Mouse (Mus musculus) small intestine, adult 2 months (tissue): ENCODE measurements around the gene A630076J17Rik.

Experiments used
- CTCF ChIP-seq: fragments of 200-500 bp; IDR thresholded peaks from 2 replicates; pipeline ENCODE4 v1.5.1; 2012; ENCODE audit warnings: low read depth, mild to moderate bottlenecking, control low read depth, inconsistent platforms, low read length, moderate library complexity, mixed read lengths; ENCODE audit not compliant: insufficient replicate concordance, insufficient read length; ENCODE audit errors: extremely low read depth
- POLR2A ChIP-seq: fragments of 200-500 bp; IDR thresholded peaks from 2 replicates; pipeline ENCODE4 v1.6.1; 2012; ENCODE audit warnings: low read depth, mild to moderate bottlenecking, control low read depth, inconsistent platforms, low read length, moderate library complexity

DNA sequence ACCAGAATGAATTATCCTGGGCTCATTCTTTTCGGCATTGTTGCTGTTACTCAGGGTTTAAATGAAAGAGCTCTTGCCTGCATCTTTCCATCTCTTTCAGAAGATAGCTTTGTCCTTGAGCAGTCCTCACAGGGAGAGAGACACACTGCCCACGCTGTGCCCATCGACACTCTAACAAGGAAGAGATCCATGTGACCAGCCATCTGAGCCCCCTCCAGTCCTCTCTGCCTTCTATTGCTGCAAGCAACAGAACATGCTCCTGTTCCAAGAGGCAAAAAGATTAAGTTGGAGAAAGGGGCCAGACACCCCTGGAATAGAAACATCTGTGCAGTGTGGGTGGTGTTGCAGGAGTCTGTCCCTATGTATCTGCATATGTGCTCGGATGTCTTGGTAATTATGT is 43.4 kb upstream of the A630076J17Rik start:
- TF ChIP-seq POLR2A, result no peak
- no peak for TF ChIP-seq CTCF
